Mouse (Mus musculus): ENCODE measurements at regions not wholly inside any gene's neighbourhood (a gene's known extent, or its start where the extent isn't known, plus 50 kb on each side); places are given as distances from the start of the nearest gene placed in this dataset.
A peak's percentile ranks its signal among the peaks of the same experiment; 100 is the strongest.

- no peaks in the 10 kb centered on the region for H3K4me1 ChIP-seq (ENCODE audit: insufficient read depth, low read length)
- no peaks in the 10 kb centered on the region for H3K36me3 ChIP-seq (ENCODE audit: insufficient read depth, low read length)
- H3K9me3 ChIP-seq (ENCODE audit: low read length) = no peaks in the 10 kb centered on the region
- ATAC-seq (ENCODE audit: low FRiP score, low TSS enrichment) = no peak; the same call in 1 of the 2 replicates
- no peaks in the 10 kb centered on the region for H3K27me3 ChIP-seq (ENCODE audit: insufficient read depth, low read length)
- no peak overlapping the region for H3K27ac ChIP-seq (ENCODE audit: low read length)
- 30% methylated on average over 6 of the region's 6 CpGs for WGBS
- H3K9ac ChIP-seq (replicated peaks; ENCODE audit: low read length) = no peak overlapping the region
- H3K4me2 ChIP-seq (replicated peaks; ENCODE audit: low read depth, low read length) = no peak overlapping the region
- no peak overlapping the region for H3K4me3 ChIP-seq (ENCODE audit: low read length)
These were observed 101.5 kb upstream of the 2210010C04Rik start for GRCm38 (mm10) chr6:41136717-41137400.

- no peak for ATAC-seq (ENCODE audit: low FRiP score, low TSS enrichment)
- 66% methylated on average over 4 of the region's 4 CpGs for WGBS
These were observed 99.9 kb upstream of the 2210010C04Rik start for GRCm38 (mm10) chr6:41135160-41135559.

GRCm38 (mm10) chr6:41129906-41130305, 94.6 kb upstream of the 2210010C04Rik start:
- no peaks in the 10 kb centered on the region for H3K27me3 ChIP-seq (ENCODE audit: insufficient read depth, low read length)
- no peak for ATAC-seq (ENCODE audit: low FRiP score, low TSS enrichment)
- no peaks in the 10 kb centered on the region for H3K4me1 ChIP-seq (ENCODE audit: insufficient read depth, low read length)
- no peaks in the 10 kb centered on the region for H3K36me3 ChIP-seq (ENCODE audit: insufficient read depth, low read length)
- no peak overlapping the region for H3K4me2 ChIP-seq (replicated peaks; ENCODE audit: low read depth, low read length)
- no peak overlapping the region for H3K4me3 ChIP-seq (ENCODE audit: low read length)
- 88% methylated on average over 4 of the region's 4 CpGs for WGBS
- H3K9me3 ChIP-seq (ENCODE audit: low read length) = no peaks in the 10 kb centered on the region
- H3K9ac ChIP-seq (replicated peaks; ENCODE audit: low read length) = no peak overlapping the region
- H3K27ac ChIP-seq (ENCODE audit: low read length) = no peak overlapping the region

More at GRCm38 (mm10) chr6:41135160-41135559, 99.9 kb upstream of the 2210010C04Rik start:
- no peaks in the 10 kb centered on the region for H3K9me3 ChIP-seq (ENCODE audit: low read length)
- H3K27ac ChIP-seq (ENCODE audit: low read length) = no peak overlapping the region
- no peak overlapping the region for H3K9ac ChIP-seq (replicated peaks; ENCODE audit: low read length)
- no peak overlapping the region for H3K4me3 ChIP-seq (ENCODE audit: low read length)
- H3K36me3 ChIP-seq (ENCODE audit: insufficient read depth, low read length) = no peaks in the 10 kb centered on the region
- no peaks in the 10 kb centered on the region for H3K27me3 ChIP-seq (ENCODE audit: insufficient read depth, low read length)
- H3K4me1 ChIP-seq (ENCODE audit: insufficient read depth, low read length) = no peaks in the 10 kb centered on the region
- H3K4me2 ChIP-seq (replicated peaks; ENCODE audit: low read depth, low read length) = no peak overlapping the region

- no peak for ATAC-seq (ENCODE audit: low FRiP score, low TSS enrichment)
- Histone ChIP-seq H3K4me3 (ENCODE audit: low read length) (no peak overlapping the region), H3K9me3 (ENCODE audit: low read length) (no peaks in the 10 kb centered on the region), H3K9ac (replicated peaks; ENCODE audit: low read length) (no peak overlapping the region), H3K27ac (ENCODE audit: low read length) (no peak overlapping the region), H3K4me1 (ENCODE audit: insufficient read depth, low read length) (no peaks in the 10 kb centered on the region), H3K36me3 (ENCODE audit: insufficient read depth, low read length) (no peaks in the 10 kb centered on the region), H3K27me3 (ENCODE audit: insufficient read depth, low read length) (no peaks in the 10 kb centered on the region), H3K4me2 (replicated peaks; ENCODE audit: low read depth, low read length) (no peak overlapping the region)
- WGBS = 80% methylated on average over 7 of the region's 7 CpGs
These were observed 92.5 kb upstream of the 2210010C04Rik start for GRCm38 (mm10) chr6:41127816-41128215.

DNA sequence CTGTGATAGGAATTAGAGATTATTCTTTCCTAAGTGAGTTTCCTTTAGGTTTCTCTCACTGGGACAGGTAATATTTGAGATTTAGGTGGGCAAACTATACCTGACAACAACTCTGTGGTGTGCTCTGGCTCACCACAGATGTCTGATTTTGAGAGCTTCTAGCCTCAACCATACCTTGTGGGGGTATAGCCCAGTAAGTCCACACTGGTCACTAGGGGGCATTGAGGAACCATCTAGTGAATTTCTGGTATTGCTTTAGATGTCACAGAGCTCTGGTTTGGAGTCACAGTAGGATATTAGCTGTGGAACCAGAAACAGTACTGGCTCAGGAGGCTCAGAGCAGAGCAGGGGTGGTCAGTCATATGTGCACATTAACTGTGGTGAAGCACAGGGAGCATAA, 91.5 kb upstream of the 2210010C04Rik start:
- Histone ChIP-seq H3K27me3 (ENCODE audit: insufficient read depth, low read length) (no peaks in the 10 kb centered on the region), H3K4me1 (ENCODE audit: insufficient read depth, low read length) (no peaks in the 10 kb centered on the region), H3K4me3 (ENCODE audit: low read length) (no peak overlapping the region), H3K36me3 (ENCODE audit: insufficient read depth, low read length) (no peaks in the 10 kb centered on the region), H3K9me3 (ENCODE audit: low read length) (no peaks in the 10 kb centered on the region), H3K4me2 (replicated peaks; ENCODE audit: low read depth, low read length) (no peak overlapping the region), H3K9ac (replicated peaks; ENCODE audit: low read length) (no peak overlapping the region), H3K27ac (ENCODE audit: low read length) (no peak overlapping the region)
- no peak for ATAC-seq (ENCODE audit: low FRiP score, low TSS enrichment)

GRCm38 (mm10) chr6:41121641-41122040, 86.3 kb upstream of the 2210010C04Rik start:
- 88% methylated on average over 3 of the region's 3 CpGs for WGBS
- Histone ChIP-seq H3K9ac (replicated peaks; ENCODE audit: low read length) (no peak overlapping the region), H3K4me2 (replicated peaks; ENCODE audit: low read depth, low read length) (no peak overlapping the region), H3K27me3 (ENCODE audit: insufficient read depth, low read length) (no peaks in the 10 kb centered on the region), H3K27ac (ENCODE audit: low read length) (no peak overlapping the region), H3K4me3 (ENCODE audit: low read length) (no peak overlapping the region), H3K9me3 (ENCODE audit: low read length) (no peaks in the 10 kb centered on the region), H3K36me3 (ENCODE audit: insufficient read depth, low read length) (no peaks in the 10 kb centered on the region), H3K4me1 (ENCODE audit: insufficient read depth, low read length) (no peaks in the 10 kb centered on the region)
- no peak for ATAC-seq (ENCODE audit: low FRiP score, low TSS enrichment)

- Histone ChIP-seq H3K36me3 (ENCODE audit: insufficient read depth, low read length) (no peaks in the 10 kb centered on the region), H3K9me3 (ENCODE audit: low read length) (no peaks in the 10 kb centered on the region), H3K4me2 (replicated peaks; ENCODE audit: low read depth, low read length) (no peak overlapping the region), H3K4me3 (ENCODE audit: low read length) (no peak overlapping the region), H3K9ac (replicated peaks; ENCODE audit: low read length) (no peak overlapping the region), H3K27ac (ENCODE audit: low read length) (no peak overlapping the region), H3K27me3 (ENCODE audit: insufficient read depth, low read length) (no peaks in the 10 kb centered on the region), H3K4me1 (ENCODE audit: insufficient read depth, low read length) (no peaks in the 10 kb centered on the region)
- WGBS = 78% methylated on average over 2 of the region's 2 CpGs
- no peak for ATAC-seq (ENCODE audit: low FRiP score, low TSS enrichment)
These were observed 83.9 kb upstream of the 2210010C04Rik start for GRCm38 (mm10) chr6:41119176-41119575.

DNA sequence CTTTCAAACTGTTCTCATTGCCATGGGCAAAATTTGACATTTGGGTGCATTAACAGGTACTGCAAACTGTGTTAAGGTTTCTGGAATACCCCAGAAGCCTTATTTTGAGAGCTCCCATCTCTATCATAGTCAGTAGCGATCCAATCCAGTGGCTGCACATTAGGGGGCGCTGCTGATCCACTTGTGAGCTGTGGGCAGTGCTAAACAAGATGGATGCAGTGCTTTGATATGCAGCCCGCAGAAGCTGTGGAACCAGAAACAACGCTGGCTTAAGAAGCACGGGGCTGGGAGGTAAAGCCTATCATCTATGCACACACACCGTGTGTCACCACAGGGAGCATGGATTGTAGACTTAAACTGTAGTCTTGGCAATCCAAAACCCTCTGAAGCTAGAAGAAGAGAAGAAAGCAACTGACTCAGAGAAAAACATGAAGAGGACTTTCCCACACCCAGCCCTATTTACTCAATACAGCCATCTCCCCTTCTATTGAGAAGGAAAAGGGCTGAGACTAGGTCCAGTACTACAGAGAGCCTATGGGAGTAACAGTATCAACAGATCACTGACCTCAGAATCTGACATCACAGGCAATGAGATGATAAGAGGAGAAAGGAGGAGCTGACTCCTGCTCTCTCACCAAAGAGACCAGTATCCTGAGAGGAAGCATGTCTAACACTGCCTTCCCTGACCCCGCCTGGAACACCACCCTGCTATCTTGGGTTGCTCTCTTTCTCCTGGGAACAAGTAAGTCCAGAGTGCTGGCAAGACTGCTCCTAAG, 83.1 kb upstream of the 2210010C04Rik start:
- H3K4me3 ChIP-seq (ENCODE audit: low read length) = no peak overlapping the region
- no peaks in the 10 kb centered on the region for H3K9me3 ChIP-seq (ENCODE audit: low read length)
- no peak overlapping the region for H3K27ac ChIP-seq (ENCODE audit: low read length)
- peak; percentile 63; the same call in 1 of the 2 replicates for ATAC-seq (ENCODE audit: low FRiP score, low TSS enrichment)
- WGBS = 24% methylated on average over 7 of the region's 7 CpGs
- no peaks in the 10 kb centered on the region for H3K4me1 ChIP-seq (ENCODE audit: insufficient read depth, low read length)
- 0 out of 2 replicates have a peak overlapping the region, but pooled peaks have one; percentile 3 for H3K4me2 ChIP-seq (replicated peaks; ENCODE audit: low read depth, low read length)
- H3K27me3 ChIP-seq (ENCODE audit: insufficient read depth, low read length) = no peaks in the 10 kb centered on the region
- no peak overlapping the region for H3K9ac ChIP-seq (replicated peaks; ENCODE audit: low read length)
- H3K36me3 ChIP-seq (ENCODE audit: insufficient read depth, low read length) = no peaks in the 10 kb centered on the region

DNA sequence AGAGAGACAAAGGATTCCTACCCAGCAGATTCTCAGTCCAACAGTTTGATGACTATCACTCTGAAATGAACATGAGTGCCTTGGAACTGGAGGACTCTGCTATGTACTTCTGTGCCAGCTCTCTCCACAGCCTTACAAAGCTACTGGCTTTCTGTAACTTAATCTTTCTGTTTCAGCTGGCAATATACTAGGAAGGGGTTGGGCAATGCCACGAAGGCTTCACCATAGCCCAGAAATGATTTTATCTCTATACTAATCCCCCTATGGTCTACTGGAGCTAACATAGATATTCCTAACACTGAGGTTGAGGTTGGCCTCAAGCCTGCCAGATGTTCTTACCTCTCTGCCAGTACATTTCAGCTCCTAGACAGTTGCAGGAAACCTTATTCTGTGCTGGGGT, 78.6 kb upstream of the 2210010C04Rik start:
- H3K4me2 ChIP-seq (replicated peaks; ENCODE audit: low read depth, low read length) = no peak overlapping the region
- H3K27ac ChIP-seq (ENCODE audit: low read length) = no peak overlapping the region
- no peak overlapping the region for H3K4me3 ChIP-seq (ENCODE audit: low read length)
- no peaks in the 10 kb centered on the region for H3K4me1 ChIP-seq (ENCODE audit: insufficient read depth, low read length)
- no peaks in the 10 kb centered on the region for H3K9me3 ChIP-seq (ENCODE audit: low read length)
- no peaks in the 10 kb centered on the region for H3K27me3 ChIP-seq (ENCODE audit: insufficient read depth, low read length)
- no peak overlapping the region for H3K9ac ChIP-seq (replicated peaks; ENCODE audit: low read length)
- no peak for ATAC-seq (ENCODE audit: low FRiP score, low TSS enrichment)
- no peaks in the 10 kb centered on the region for H3K36me3 ChIP-seq (ENCODE audit: insufficient read depth, low read length)
- WGBS = 48% methylated on average over 1 of the region's 1 CpGs
